Mouse (Mus musculus) stomach, postnatal 0 days (tissue): Measurements from ENCODE around the gene Krt82.

Experiments
- CTCF ChIP-seq: IDR thresholded peaks from 2 replicates; pipeline ENCODE4 v1.5.1; 2016; ENCODE audit warnings: antibody characterized with exemption, low read depth, mild to moderate bottlenecking, moderate library complexity
- EP300 ChIP-seq: optimal IDR thresholded peaks from 2 replicates; pipeline ENCODE3; 2016; ENCODE audit warnings: antibody characterized with exemption

DNA sequence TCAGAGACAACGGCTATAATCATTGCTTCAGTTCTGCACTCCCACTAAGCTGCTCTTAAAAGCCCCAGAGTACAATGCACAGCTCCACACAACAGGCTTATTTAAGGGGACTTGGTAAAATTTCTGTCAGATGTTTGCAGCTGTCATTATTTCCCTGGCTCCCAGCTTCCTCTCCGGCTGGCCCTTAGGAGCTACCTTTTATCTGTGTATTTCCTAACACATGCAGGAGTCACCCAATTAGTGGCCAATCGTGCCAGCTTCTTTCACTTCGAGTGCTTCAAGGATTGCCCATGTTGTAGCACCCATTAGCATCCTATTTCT, 11.9 kb downstream of the Krt82 start:
- no peak for TF ChIP-seq CTCF
- no peak for TF ChIP-seq EP300
